In genomic region chr2:110411428-110411827, GRCm38 (mm10) we compare ENCODE assay signal across 10 mouse cellular contexts. TPM values are rescaled to one million over a fixed set of nuclear protein-coding genes. Genes with fewer than 3 reads are reported as not detected.
DNase-seq lines count a peak whose midpoint lies in the region; ATAC-seq and TF ChIP-seq lines count a peak whose summit lies in the region.
"Had no signal": no experiment of that assay in that cellular context is flagged by ENCODE, and none has a peak within 500 bp of the region (broad histone marks: within the 10 kb centered on the region; RNA-seq: fewer than 3 reads in every experiment).

No protein-coding gene starts in this region.

- no peak overlapping the region for H3K4me2 ChIP-seq in embryonic facial prominence, embryonic 13.5 days
- H3K4me2 ChIP-seq: liver, embryonic 12.5 days had no signal

- intact Hi-C loops in gastrocnemius, adult 2 months (cut with DNase I) = no loop called here

- no peak for TF ChIP-seq CTCF in gastrocnemius, adult 2 months (IDR thresholded peaks at IDR 0.05)

- DNase-seq in embryonic facial prominence, embryonic 10.5 days (ENCODE audit: low spot score) = no peak
- peak; percentile 58 for DNase-seq in gastrocnemius, adult 2 months
- DNase-seq in layer of hippocampus, adult 9-10 months (ENCODE audit: low spot score) = peak; percentile 45
- peak; percentile 29 to 77 for DNase-seq in lung, postnatal 4 days
- no peak for DNase-seq in midbrain, embryonic 10.5 days (ENCODE audit: low spot score)
- no peak for DNase-seq in adrenal gland, postnatal 4 days (ENCODE audit: low spot score in 2 of 2)
- no peak for DNase-seq in urinary bladder, postnatal 25 days (ENCODE audit: low spot score)

- H3K36me3 ChIP-seq in embryonic facial prominence, embryonic 13.5 days = no peaks in the 10 kb centered on the region
- no peaks in the 10 kb centered on the region for H3K36me3 ChIP-seq in embryonic facial prominence, embryonic 10.5 days (replicated peaks)
- H3K36me3 ChIP-seq in midbrain, embryonic 10.5 days = no peaks in the 10 kb centered on the region
- H3K36me3 ChIP-seq: liver, embryonic 12.5 days had no signal

- no peak overlapping the region for H3K9ac ChIP-seq in embryonic facial prominence, embryonic 13.5 days
- H3K9ac ChIP-seq: liver, embryonic 12.5 days had no signal

- H3K27ac ChIP-seq in embryonic facial prominence, embryonic 13.5 days = peak overlapping the region; percentile 48; the same call in 1 of the 2 replicates
- no peak overlapping the region for H3K27ac ChIP-seq in embryonic facial prominence, embryonic 10.5 days (replicated peaks)
- peak overlapping the region; percentile 62; the same call in 1 of the 2 replicates for H3K27ac ChIP-seq in gastrocnemius, adult 2 months
- no peak overlapping the region for H3K27ac ChIP-seq in midbrain, embryonic 10.5 days (replicated peaks)
- H3K27ac ChIP-seq: liver, embryonic 12.5 days had no signal

- no peaks in the 10 kb centered on the region for H3K4me1 ChIP-seq in embryonic facial prominence, embryonic 13.5 days
- H3K4me1 ChIP-seq in embryonic facial prominence, embryonic 10.5 days = no peaks in the 10 kb centered on the region
- H3K4me1 ChIP-seq in midbrain, embryonic 10.5 days = no peaks in the 10 kb centered on the region
- H3K4me1 ChIP-seq: liver, embryonic 12.5 days had no signal

- no peak for ATAC-seq in embryonic facial prominence, embryonic 13.5 days (ENCODE audit: insufficient number of reproducible peaks, insufficient read depth, low FRiP score, low TSS enrichment, low read depth)
- ATAC-seq: hindbrain, embryonic 16.5 days; liver, embryonic 12.5 days had no signal

- 62% methylated on average over 3 of the region's 3 CpGs for WGBS in embryonic facial prominence, embryonic 13.5 days
- WGBS in embryonic facial prominence, embryonic 10.5 days = 92% methylated on average over 3 of the region's 3 CpGs
- 96% methylated on average over 3 of the region's 3 CpGs for WGBS in midbrain, embryonic 10.5 days

- H3K9me3 ChIP-seq in embryonic facial prominence, embryonic 13.5 days = no peaks in the 10 kb centered on the region
- no peaks in the 10 kb centered on the region for H3K9me3 ChIP-seq in embryonic facial prominence, embryonic 10.5 days
- no peaks in the 10 kb centered on the region for H3K9me3 ChIP-seq in midbrain, embryonic 10.5 days (replicated peaks)
- H3K9me3 ChIP-seq: liver, embryonic 12.5 days had no signal

- no peak overlapping the region for H3K4me3 ChIP-seq in embryonic facial prominence, embryonic 13.5 days
- H3K4me3 ChIP-seq in embryonic facial prominence, embryonic 10.5 days = no peak overlapping the region
- no peak overlapping the region for H3K4me3 ChIP-seq in gastrocnemius, adult 2 months
- H3K4me3 ChIP-seq in midbrain, embryonic 10.5 days = no peak overlapping the region
- H3K4me3 ChIP-seq: liver, embryonic 12.5 days had no signal

- H3K27me3 ChIP-seq in embryonic facial prominence, embryonic 13.5 days = no peaks in the 10 kb centered on the region
- no peaks in the 10 kb centered on the region for H3K27me3 ChIP-seq in embryonic facial prominence, embryonic 10.5 days (replicated peaks; ENCODE audit: low read depth, poor library complexity, severe bottlenecking)
- no peaks in the 10 kb centered on the region for H3K27me3 ChIP-seq in midbrain, embryonic 10.5 days (ENCODE audit: low read depth, poor library complexity, severe bottlenecking)
- H3K27me3 ChIP-seq: liver, embryonic 12.5 days had no signal

RNA-seq across cellular contexts. Expression of gene Fibin, which starts 48.4 kb away (rescaled TPM):
- 66.1 and 82.2 TPM in 2 replicates for polyA plus RNA-seq in embryonic facial prominence, embryonic 13.5 days (2015; fragmentation: Nextera tagmentation; extraction: Ambion mirVana)
- polyA plus RNA-seq in embryonic facial prominence, embryonic 10.5 days (2016; fragmentation: Nextera tagmentation; extraction: Ambion mirVana) = 1.7 and 4.7 TPM in 2 replicates
- total RNA-seq in gastrocnemius, adult 2 months (2021) = 10 to 100 TPM; 21.1 to 24.1 TPM
- 0.38 and 1.1 TPM in 2 replicates for polyA plus RNA-seq in midbrain, embryonic 10.5 days (2016; fragmentation: Nextera tagmentation; extraction: Ambion mirVana)
- 1 to 10 TPM; 6.7 to 9.1 TPM for total RNA-seq in adrenal gland, postnatal 4 days (2021)

Comparison
In these comparisons a context has a peak if more than half of its experiments do, and no peak if none do; other contexts are left out.
1. H3K27ac ChIP-seq: peak in embryonic facial prominence, embryonic 13.5 days (single experiment) and gastrocnemius, adult 2 months (single experiment); none in embryonic facial prominence, embryonic 10.5 days (single experiment) and midbrain, embryonic 10.5 days (single experiment).
2. RNA of gene Fibin, which starts 48.4 kb away (polyA plus RNA-seq): 66.1 to 82.2 TPM in embryonic facial prominence, embryonic 13.5 days; 1.7 to 4.7 TPM in embryonic facial prominence, embryonic 10.5 days and 0.38 to 1.1 TPM in midbrain, embryonic 10.5 days; every median in the first group is over 10 times any median in the second.
3. DNase-seq: peak in gastrocnemius, adult 2 months (single experiment), layer of hippocampus, adult 9-10 months (single experiment) and lung, postnatal 4 days (2 of 2); none in embryonic facial prominence, embryonic 10.5 days (single experiment), midbrain, embryonic 10.5 days (single experiment), adrenal gland, postnatal 4 days (0 of 2) and urinary bladder, postnatal 25 days (single experiment).